Mouse (Mus musculus) bone marrow macrophage, adult 2 months (primary cell): ENCODE measurements around the gene 1190007I07Rik.
"Not testable (repeated sequence)": the region's sequence is repeated elsewhere in the genome, so short reads cannot be mapped to it uniquely, and the experiment has no call there.

Experiments used
- CTCF ChIP-seq: IDR thresholded peaks from 2 replicates; pipeline ENCODE4 v1.5.1; 2012; ENCODE audit warnings: low read depth, mild to moderate bottlenecking, low read length, moderate library complexity
- POLR2A ChIP-seq: IDR thresholded peaks from 2 replicates; pipeline ENCODE4 v1.6.1; 2012; ENCODE audit warnings: mild to moderate bottlenecking, low read depth, low read length, borderline replicate concordance

DNA sequence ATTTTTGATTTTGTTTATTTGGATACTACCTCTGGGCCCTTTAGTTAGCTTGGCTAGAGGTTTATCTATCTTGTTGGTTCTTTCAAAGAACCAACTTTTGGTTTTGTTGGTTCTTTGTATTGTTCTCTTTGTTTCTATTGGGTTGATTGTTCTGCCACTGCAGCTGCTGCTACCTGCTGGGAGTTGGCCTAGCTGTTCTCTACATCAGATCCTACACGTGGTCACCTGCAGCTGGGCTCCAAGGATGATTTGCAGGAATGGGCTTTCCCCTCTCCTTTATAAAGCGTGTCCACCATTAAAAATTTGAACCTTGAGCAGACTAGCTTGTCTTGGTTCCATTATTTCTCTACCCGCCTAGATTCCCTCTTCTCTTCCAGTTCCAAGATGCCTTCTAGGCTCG is 28.6 kb downstream of the 1190007I07Rik start:
- TF ChIP-seq CTCF, POLR2A: not testable (repeated sequence)
